ENCODE assay signal across 8 mouse cellular contexts in genomic region chr2:126706759-126707437, GRCm38 (mm10). TPM values are rescaled to one million over a fixed set of nuclear protein-coding genes. Genes with fewer than 3 reads are reported as not detected.
DNase-seq lines count a peak whose midpoint lies in the region; ATAC-seq lines count a peak whose summit lies in the region.

Gene Usp8 (plus strand): TSS chr2:126707328.

- H3K4me2 ChIP-seq in intestine, embryonic 14.5 days (ENCODE audit: low read length): peak within 1 kb of the TSS; percentile 88

- peaks cover 8% of the 10 kb centered on the region for H3K4me1 ChIP-seq in intestine, embryonic 14.5 days (replicated peaks; ENCODE audit: control insufficient read depth, insufficient read depth, low read length)

- WGBS in intestine, embryonic 14.5 days: 2% methylated on average over 47 of the region's 47 CpGs

- intact Hi-C loops in left cerebral cortex, postnatal 14 days (cut with DNase I): loop anchor here (2.0 kb wide), 1 partner anchor 32 kb away; no protein-coding TSS in a partner anchor

- 0 out of 2 replicates have a peak, but pooled peaks cover 4% of the 10 kb centered on the region for H3K36me3 ChIP-seq in intestine, embryonic 14.5 days (ENCODE audit: control insufficient read depth, insufficient read depth, low read length)

- no peaks in the 10 kb centered on the region for H3K9me3 ChIP-seq in intestine, embryonic 14.5 days (ENCODE audit: control insufficient read depth, low read length)

- no peaks in the 10 kb centered on the region for H3K27me3 ChIP-seq in intestine, embryonic 14.5 days (replicated peaks; ENCODE audit: control insufficient read depth, insufficient read depth, low read length)

- peak; percentile 99 for ATAC-seq in intestine, embryonic 14.5 days (replicated peaks; ENCODE audit: low FRiP score, low TSS enrichment, low read depth)

- peak within 1 kb of the TSS; percentile 86 for H3K9ac ChIP-seq in intestine, embryonic 14.5 days (ENCODE audit: low read length)

- H3K27ac ChIP-seq in intestine, embryonic 14.5 days (ENCODE audit: low read depth): peak within 1 kb of the TSS; percentile 64; the same call in 1 of the 2 replicates

- peak; percentile 96 for DNase-seq in adrenal gland, adult 18-20 months (ENCODE audit: low spot score in 2 of 2)
- DNase-seq in embryo, embryonic 11 days: peak; percentile 99
- peak; percentile 96 for DNase-seq in gastrocnemius, postnatal 25 days
- DNase-seq in intestine, embryonic 14.5 days (ENCODE audit: low spot score): peak; percentile 98
- peak; percentile 97 to 98 for DNase-seq in left cerebral cortex, postnatal 14 days (ENCODE audit: low spot score in 2 of 2)
- DNase-seq in mesoderm, embryonic 11.5 days (ENCODE audit: low read depth, low spot score): peak; percentile 97
- DNase-seq in right cerebral cortex, postnatal 36 days (ENCODE audit: low spot score in 2 of 2): peak; percentile 98
- peak; percentile 98 for DNase-seq in yolk sac, embryonic 10.5 days (ENCODE audit: low spot score)

- H3K4me3 ChIP-seq in intestine, embryonic 14.5 days (ENCODE audit: low read depth, low read length): peak within 1 kb of the TSS; percentile 68

RNA-seq across cellular contexts. Expression of gene Usp8, which starts in this region (rescaled TPM):
- 10 to 100 TPM; 67.4 to 77.4 TPM for total RNA-seq in adrenal gland, adult 18-20 months (2021)
- total RNA-seq in gastrocnemius, postnatal 25 days (2021): 10 to 100 TPM; 14.9 to 16.2 TPM
- polyA plus RNA-seq in intestine, embryonic 14.5 days (2014; fragmentation: Nextera tagmentation; extraction: Ambion mirVana): 36.9 and 42.0 TPM in 2 replicates
- total RNA-seq in left cerebral cortex, postnatal 14 days (2021): 10 to 100 TPM; 40.4 to 46.6 TPM

Comparison
In these comparisons a context has a peak if more than half of its experiments do, and no peak if none do; other contexts are left out.
1. Peak in every context shown above with its lines: DNase-seq, ATAC-seq, H3K4me3 ChIP-seq and H3K27ac ChIP-seq.